Mouse (Mus musculus) kidney, adult 2 months (tissue): ENCODE measurements at regions not wholly inside any gene's neighbourhood (a gene's known extent, or its start where the extent isn't known, plus 50 kb on each side); places are given as distances from the start of the nearest gene placed in this dataset.

Experiments
- DNase-seq: peaks from one replicate; pipeline ENCODE4 v3.0.0; 2021
- H3K27ac ChIP-seq: fragments of 200-500 bp; 2 replicates; pipeline ENCODE4 v1.5.1; 2012; ENCODE audit warnings: low read depth, low read length, control low read depth, inconsistent platforms; ENCODE audit not compliant: insufficient read depth
- H3K27me3 ChIP-seq: fragments of 200-500 bp; replicated peaks from 2 replicates; pipeline ENCODE4 v1.6.1; 2012; ENCODE audit warnings: mild to moderate bottlenecking, moderate library complexity, low read length, inconsistent platforms; ENCODE audit not compliant: control insufficient read depth, insufficient read depth
- H3K36me3 ChIP-seq: fragments of 200-500 bp; 2 replicates; pipeline ENCODE4 v1.6.1; 2012; ENCODE audit warnings: mild to moderate bottlenecking, moderate library complexity, low read length, inconsistent platforms; ENCODE audit not compliant: control insufficient read depth, insufficient read depth
- H3K4me1 ChIP-seq: fragments of 200-500 bp; 2 replicates; pipeline ENCODE4 v1.6.1; 2011; ENCODE audit warnings: low read length; ENCODE audit not compliant: control insufficient read depth, insufficient read depth
- H3K4me3 ChIP-seq: fragments of 200-500 bp; 2 replicates; pipeline ENCODE4 v1.5.1; 2011; ENCODE audit warnings: mild to moderate bottlenecking, low read depth, low read length, control low read depth; ENCODE audit not compliant: insufficient read depth
- CTCF ChIP-seq: fragments of 200-500 bp; conservative IDR thresholded peaks from 2 replicates; pipeline ENCODE4 v1.5.1; 2011; ENCODE audit warnings: low read depth, mild to moderate bottlenecking, control low read depth, low read length, moderate library complexity, mixed read lengths; ENCODE audit not compliant: insufficient read depth, insufficient read length
- POLR2A ChIP-seq: fragments of 200-500 bp; IDR thresholded peaks from one replicate; pipeline ENCODE4 v1.6.1; 2011; ENCODE audit warnings: low read depth, low read length, control low read depth
- WGBS: fragments of 180-500 bp; shearing (Covaris S2); methylation state at CpG from one replicate; pipeline ENCODE4 v1.1.7; 2018; 5-methylcytosine and 5-hydroxymethylcytosine counted together

- DNase-seq: no peak
- Histone ChIP-seq H3K36me3 (no peaks in the 10 kb centered on the region), H3K27ac (no peak overlapping the region), H3K27me3 (no peaks in the 10 kb centered on the region; the same call in 1 of the 2 replicates), H3K4me3 (no peak overlapping the region), H3K4me1 (no peaks in the 10 kb centered on the region)
- TF ChIP-seq CTCF (no peak), POLR2A (no peak)
- 86% methylated on average over 6 of the region's 6 CpGs for WGBS
These were observed 212.2 kb downstream of the Car2 start for GRCm38 (mm10) chr3:15098206-15098817.

GRCm38 (mm10) chr3:15098981-15099380, 212.9 kb downstream of the Car2 start:
- Histone ChIP-seq H3K4me1 (no peaks in the 10 kb centered on the region), H3K27ac (no peak overlapping the region), H3K4me3 (no peak overlapping the region), H3K36me3 (no peaks in the 10 kb centered on the region), H3K27me3 (no peaks in the 10 kb centered on the region)
- no peak for TF ChIP-seq CTCF
- no peak for TF ChIP-seq POLR2A
- DNase-seq: no peak

GRCm38 (mm10) chr3:15105627-15106026, 219.6 kb downstream of the Car2 start:
- Histone ChIP-seq H3K36me3 (no peaks in the 10 kb centered on the region), H3K27me3 (no peaks in the 10 kb centered on the region), H3K4me3 (no peak overlapping the region), H3K27ac (no peak overlapping the region), H3K4me1 (no peaks in the 10 kb centered on the region)
- WGBS: 42% methylated on average over 4 of the region's 4 CpGs
- no peak for DNase-seq
- TF ChIP-seq POLR2A (no peak), CTCF (no peak)

GRCm38 (mm10) chr3:15106281-15106680, 220.2 kb downstream of the Car2 start:
- Histone ChIP-seq H3K27me3 (no peaks in the 10 kb centered on the region), H3K27ac (no peak overlapping the region), H3K4me3 (no peak overlapping the region), H3K4me1 (no peaks in the 10 kb centered on the region), H3K36me3 (no peaks in the 10 kb centered on the region)
- no peak for DNase-seq
- WGBS: 79% methylated on average over 6 of the region's 6 CpGs
- TF ChIP-seq POLR2A: no peak
- TF ChIP-seq CTCF: no peak

- no peaks in the 10 kb centered on the region for H3K27me3 ChIP-seq
- no peaks in the 10 kb centered on the region for H3K4me1 ChIP-seq
- DNase-seq: no peak
- no peak overlapping the region for H3K4me3 ChIP-seq
- no peaks in the 10 kb centered on the region for H3K36me3 ChIP-seq
- WGBS: 88% methylated on average over 5 of the region's 5 CpGs
- H3K27ac ChIP-seq: no peak overlapping the region
- TF ChIP-seq CTCF (no peak), POLR2A (no peak)
These were observed 221.2 kb downstream of the Car2 start for GRCm38 (mm10) chr3:15107301-15107700.

- DNase-seq: no peak
- Histone ChIP-seq H3K4me3 (no peak overlapping the region), H3K36me3 (no peaks in the 10 kb centered on the region), H3K4me1 (no peaks in the 10 kb centered on the region), H3K27me3 (no peaks in the 10 kb centered on the region), H3K27ac (no peak overlapping the region)
- 81% methylated on average over 9 of the region's 9 CpGs for WGBS
- no peak for TF ChIP-seq POLR2A
- TF ChIP-seq CTCF: no peak
These were observed 222.3 kb downstream of the Car2 start for GRCm38 (mm10) chr3:15108239-15108934.

- Histone ChIP-seq H3K27me3 (no peaks in the 10 kb centered on the region), H3K4me1 (no peaks in the 10 kb centered on the region), H3K27ac (no peak overlapping the region), H3K4me3 (no peak overlapping the region), H3K36me3 (no peaks in the 10 kb centered on the region)
- TF ChIP-seq POLR2A (no peak), CTCF (no peak)
- 69% methylated on average over 4 of the region's 4 CpGs for WGBS
- DNase-seq: no peak
These were observed 221.9 kb downstream of the Gm9733 start for GRCm38 (mm10) chr3:15110037-15110748.
